In the genomic region with DNA sequence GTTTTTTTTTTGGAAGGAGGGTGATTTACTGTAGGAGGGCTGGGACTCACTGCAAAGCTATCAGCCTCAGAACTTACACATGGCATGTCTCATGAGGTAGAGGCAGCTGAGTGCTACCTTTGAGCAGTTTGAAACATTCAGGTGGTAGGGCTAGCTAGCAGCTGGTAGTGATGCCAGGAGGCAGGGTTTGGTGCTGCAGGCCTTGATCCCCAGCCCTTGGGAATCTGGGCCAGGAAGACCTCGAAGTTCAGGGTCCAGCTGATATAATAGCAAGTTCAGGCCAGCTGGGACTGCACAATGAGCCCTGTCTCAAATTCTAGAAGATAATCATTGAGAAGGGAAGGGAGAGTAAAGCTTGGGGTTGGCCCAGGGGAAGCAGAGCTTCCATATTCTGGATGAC, we compare ENCODE assay signal across 46 mouse cellular contexts. TPM values are rescaled to one million over a fixed set of nuclear protein-coding genes. Genes with fewer than 3 reads are reported as not detected.
"Had no signal": no experiment of that assay in that cellular context is flagged by ENCODE, and none has a peak within 500 bp of the region (broad histone marks: within the 10 kb centered on the region; RNA-seq: fewer than 3 reads in every experiment).

No protein-coding gene starts in this region.

- H3K27ac ChIP-seq: limb, embryonic 10.5 days; limb, embryonic 12.5 days; limb, embryonic 13.5 days; limb, embryonic 15.5 days; liver, embryonic 12.5 days; liver, embryonic 13.5 days; liver, embryonic 14.5 days; liver, embryonic 15.5 days; lung, embryonic 15.5 days; macrophage; midbrain, embryonic 10.5 days; midbrain, embryonic 12.5 days; midbrain, embryonic 13.5 days; midbrain, embryonic 15.5 days; neural tube, embryonic 12.5 days; neural tube, embryonic 13.5 days had no signal

- H3K36me3 ChIP-seq: limb, embryonic 10.5 days; limb, embryonic 12.5 days; limb, embryonic 13.5 days; limb, embryonic 15.5 days; liver, embryonic 12.5 days; liver, embryonic 13.5 days; liver, embryonic 15.5 days; lung, embryonic 15.5 days; midbrain, embryonic 10.5 days; midbrain, embryonic 12.5 days; midbrain, embryonic 13.5 days; midbrain, embryonic 15.5 days; neural tube, embryonic 12.5 days; neural tube, embryonic 13.5 days had no signal

- H3K9ac ChIP-seq: limb, embryonic 12.5 days; limb, embryonic 13.5 days; limb, embryonic 15.5 days; liver, embryonic 12.5 days; liver, embryonic 13.5 days; liver, embryonic 14.5 days; liver, embryonic 15.5 days; liver, postnatal 0 days; lung, embryonic 14.5 days; lung, embryonic 15.5 days; midbrain, embryonic 12.5 days; midbrain, embryonic 13.5 days; midbrain, embryonic 15.5 days; neural tube, embryonic 12.5 days; neural tube, embryonic 13.5 days had no signal

- DNase-seq: left cerebral cortex, postnatal 4 days; liver, embryonic 13.5 days; liver, postnatal 0 days; lung, adult 18-20 months; lung, adult 2 months; lung, embryonic 14.5 days; lung, postnatal 10 days; lung, postnatal 14 days; lung, postnatal 36 days; lung, postnatal 4 days; midbrain, embryonic 14.5 days had no signal

- H3K27me3 ChIP-seq: megakaryocyte, embryonic 14.5 days had no signal

- H3K4me3 ChIP-seq: limb, embryonic 10.5 days; limb, embryonic 12.5 days; limb, embryonic 13.5 days; limb, embryonic 15.5 days; liver, embryonic 12.5 days; liver, embryonic 13.5 days; liver, embryonic 15.5 days; lung, embryonic 15.5 days; megakaryocyte, embryonic 14.5 days; midbrain, embryonic 10.5 days; midbrain, embryonic 12.5 days; midbrain, embryonic 13.5 days; midbrain, embryonic 15.5 days; myocyte; neural tube, embryonic 12.5 days; neural tube, embryonic 13.5 days had no signal

RNA-seq across cellular contexts. Expression of gene Gm20509, which starts 2.9 kb away (rescaled TPM):
- total RNA-seq: left cerebral cortex, postnatal 10 days; left cerebral cortex, postnatal 14 days; left cerebral cortex, postnatal 25 days; left cerebral cortex, postnatal 36 days; left cerebral cortex, postnatal 4 days; megakaryocyte progenitor cell, adult 5-6 weeks; megakaryocyte, adult 5-6 weeks; megakaryocyte-erythroid progenitor cell, adult 5-6 weeks; midbrain, postnatal 0 days had no signal
- polyA plus RNA-seq: limb, embryonic 10.5 days; limb, embryonic 11.5 days; limb, embryonic 12.5 days; limb, embryonic 13.5 days; limb, embryonic 14.5 days; limb, embryonic 15.5 days; liver, embryonic 11.5 days; liver, embryonic 12.5 days; liver, embryonic 13.5 days; liver, embryonic 14.5 days; liver, embryonic 15.5 days; liver, embryonic 16.5 days; liver, postnatal 0 days; lung, adult 2 months; lung, embryonic 14.5 days; lung, embryonic 15.5 days; lung, embryonic 16.5 days; lung, postnatal 0 days; macrophage; midbrain, embryonic 10.5 days; midbrain, embryonic 11.5 days; midbrain, embryonic 12.5 days; midbrain, embryonic 13.5 days; midbrain, embryonic 14.5 days; midbrain, embryonic 15.5 days; midbrain, embryonic 16.5 days; myocyte; neural tube, embryonic 11.5 days; neural tube, embryonic 12.5 days; neural tube, embryonic 13.5 days had no signal

RNA-seq across cellular contexts. Expression of gene Khdc3, which starts 3.5 kb away (rescaled TPM):
- total RNA-seq: megakaryocyte-erythroid progenitor cell, adult 5-6 weeks; monocyte, adult 5-6 weeks had no signal
- polyA plus RNA-seq: limb, embryonic 10.5 days; limb, embryonic 11.5 days; limb, embryonic 12.5 days; liver, embryonic 11.5 days; liver, embryonic 12.5 days; liver, postnatal 0 days; lung, embryonic 14.5 days; lung, embryonic 15.5 days; macrophage; midbrain, embryonic 10.5 days; midbrain, embryonic 11.5 days; midbrain, embryonic 12.5 days; myocyte; neural tube, embryonic 11.5 days; neural tube, embryonic 12.5 days; neural tube, embryonic 13.5 days had no signal
